ENCODE assay signal across 9 mouse cellular contexts in genomic region chr8:120383713-120384112, GRCm38 (mm10).
DNase-seq lines count a peak whose midpoint lies in the region; ATAC-seq and TF ChIP-seq lines count a peak whose summit lies in the region.
"Had no signal": no experiment of that assay in that cellular context is flagged by ENCODE, and none has a peak within 500 bp of the region (broad histone marks: within the 10 kb centered on the region; RNA-seq: fewer than 3 reads in every experiment).

No protein-coding gene starts in this region.

- no peak for ATAC-seq in lung, embryonic 14.5 days (ENCODE audit: insufficient read depth)
- ATAC-seq in forebrain, embryonic 15.5 days (replicated peaks), result no peak
- ATAC-seq in neural tube, embryonic 15.5 days (ENCODE audit: low FRiP score), result no peak
- no peak for ATAC-seq in megakaryocyte progenitor cell, adult 5-6 weeks (replicated peaks; ENCODE audit: poor library complexity)
- ATAC-seq: liver, embryonic 12.5 days had no signal

- DNase-seq in embryo, embryonic 10 days (ENCODE audit: low spot score), result peak; percentile 5
- no peak for DNase-seq in embryo, embryonic 11 days
- DNase-seq in lung, embryonic 14.5 days, result no peak
- DNase-seq in lung, postnatal 36 days, result no peak
- DNase-seq in adrenal gland, postnatal 36 days, result no peak

- H3K9me3 ChIP-seq in lung, embryonic 14.5 days (ENCODE audit: low read depth, low read length), result no peaks in the 10 kb centered on the region
- no peaks in the 10 kb centered on the region for H3K9me3 ChIP-seq in forebrain, embryonic 15.5 days
- H3K9me3 ChIP-seq in neural tube, embryonic 15.5 days (replicated peaks), result no peaks in the 10 kb centered on the region

- peaks cover 22% of the 10 kb centered on the region for H3K4me1 ChIP-seq in lung, embryonic 14.5 days (ENCODE audit: insufficient read depth)
- H3K4me1 ChIP-seq in forebrain, embryonic 15.5 days, result peaks cover 50% of the 10 kb centered on the region
- H3K4me1 ChIP-seq in neural tube, embryonic 15.5 days, result peaks cover 59% of the 10 kb centered on the region

- no peaks in the 10 kb centered on the region for H3K27me3 ChIP-seq in lung, embryonic 14.5 days (ENCODE audit: insufficient read depth, low read length)
- H3K27me3 ChIP-seq in forebrain, embryonic 15.5 days, result no peaks in the 10 kb centered on the region
- H3K27me3 ChIP-seq in neural tube, embryonic 15.5 days (replicated peaks), result no peaks in the 10 kb centered on the region

- H3K9ac ChIP-seq in lung, embryonic 14.5 days, result peak overlapping the region; percentile 26; the same call in 1 of the 2 replicates
- peak overlapping the region; percentile 13; the same call in 1 of the 2 replicates for H3K9ac ChIP-seq in forebrain, embryonic 15.5 days (replicated peaks)
- no peak overlapping the region for H3K9ac ChIP-seq in neural tube, embryonic 15.5 days (replicated peaks)
- H3K9ac ChIP-seq: liver, embryonic 12.5 days had no signal

- no peak overlapping the region for H3K4me3 ChIP-seq in lung, embryonic 14.5 days (ENCODE audit: low read depth, low read length)
- no peak overlapping the region for H3K4me3 ChIP-seq in forebrain, embryonic 15.5 days
- H3K4me3 ChIP-seq in neural tube, embryonic 15.5 days (replicated peaks), result no peak overlapping the region
- H3K4me3 ChIP-seq: liver, embryonic 12.5 days had no signal

- no peak overlapping the region for H3K4me2 ChIP-seq in lung, embryonic 14.5 days
- no peak overlapping the region for H3K4me2 ChIP-seq in forebrain, embryonic 15.5 days (replicated peaks)
- no peak overlapping the region for H3K4me2 ChIP-seq in neural tube, embryonic 15.5 days
- H3K4me2 ChIP-seq: liver, embryonic 12.5 days had no signal

- peak overlapping the region; percentile 93 for H3K27ac ChIP-seq in lung, embryonic 14.5 days (ENCODE audit: low read depth)
- peak overlapping the region; percentile 89 for H3K27ac ChIP-seq in forebrain, embryonic 15.5 days (replicated peaks)
- H3K27ac ChIP-seq in neural tube, embryonic 15.5 days (replicated peaks), result peak overlapping the region; percentile 76

- 45% methylated on average over 6 of the region's 6 CpGs for WGBS in lung, embryonic 14.5 days
- whole genome bisulfite sequencing in forebrain, embryonic 15.5 days, result 44% methylated on average over 6 of the region's 6 CpGs
- 45% methylated on average over 6 of the region's 6 CpGs for WGBS in neural tube, embryonic 15.5 days

- no peak for TF ChIP-seq CTCF in lung, embryonic 14.5 days (IDR thresholded peaks at IDR 0.05; ENCODE audit: low read depth)

- no peaks in the 10 kb centered on the region for H3K36me3 ChIP-seq in lung, embryonic 14.5 days (ENCODE audit: insufficient read depth)
- H3K36me3 ChIP-seq in forebrain, embryonic 15.5 days, result no peaks in the 10 kb centered on the region
- no peaks in the 10 kb centered on the region for H3K36me3 ChIP-seq in neural tube, embryonic 15.5 days
- H3K36me3 ChIP-seq: liver, embryonic 12.5 days had no signal
